Mouse (Mus musculus): ENCODE data around the gene C2cd5.

- no peak for TF ChIP-seq CTCF (IDR thresholded peaks at IDR 0.05; ENCODE audit: insufficient read depth, low read depth, low read length)
- no peak for TF ChIP-seq POLR2A (IDR thresholded peaks at IDR 0.05; ENCODE audit: insufficient read depth, low read depth, low read length)
Measured at GRCm38 (mm10) chr6:143099281-143099680, 660 bp downstream of the C2cd5 start.

All from olfactory bulb, adult 2 months (tissue).